Mouse (Mus musculus) heart, embryonic 16.5 days (tissue): ENCODE measurements at regions not wholly inside any gene's neighbourhood (a gene's known extent, or its start where the extent isn't known, plus 50 kb on each side); places are given as distances from the start of the nearest gene placed in this dataset.
A peak's percentile ranks its signal among the peaks of the same experiment; 100 is the strongest.

Source experiments
- ATAC-seq: fragments of 200-750 bp; cut with Nextera tagmentation; replicated peaks from 2 replicates; pipeline ENCODE4 v1.8.0; 2017; ENCODE audit warnings: moderate number of reproducible peaks; ENCODE audit not compliant: insufficient read depth, low FRiP score; ENCODE audit errors: extremely low read depth
- H3K27ac ChIP-seq: fragments of 300-500 bp; sonication (generic); 2 replicates; pipeline ENCODE4 v1.5.1; 2014; ENCODE audit warnings: mild to moderate bottlenecking, low read length, control low read depth, moderate library complexity
- H3K27me3 ChIP-seq: fragments of 300-500 bp; sonication (generic); 2 replicates; pipeline ENCODE4 v1.6.1; 2014; ENCODE audit warnings: low read length, mixed read lengths; ENCODE audit not compliant: control insufficient read depth, insufficient read depth
- H3K36me3 ChIP-seq: fragments of 300-500 bp; sonication (generic); 2 replicates; pipeline ENCODE4 v1.6.1; 2014; ENCODE audit not compliant: control insufficient read depth, insufficient read depth
- H3K4me1 ChIP-seq: fragments of 300-500 bp; sonication (generic); 2 replicates; pipeline ENCODE4 v1.6.1; 2014; ENCODE audit warnings: low read length, mixed read lengths; ENCODE audit not compliant: control insufficient read depth, insufficient read depth
- H3K4me2 ChIP-seq: fragments of 300-500 bp; sonication (generic); 2 replicates; pipeline ENCODE4 v1.6.1; 2014; ENCODE audit warnings: low read depth, mild to moderate bottlenecking, control low read depth, low read length
- H3K4me3 ChIP-seq: fragments of 300-500 bp; sonication (generic); 2 replicates; pipeline ENCODE4 v1.5.1; 2014; ENCODE audit warnings: mild to moderate bottlenecking, control low read depth, low read length
- H3K9ac ChIP-seq: fragments of 300-500 bp; sonication (generic); 2 replicates; pipeline ENCODE4 v1.6.1; 2014; ENCODE audit warnings: low read length, control low read depth
- H3K9me3 ChIP-seq: fragments of 300-500 bp; sonication (generic); replicated peaks from 2 replicates; pipeline ENCODE4 v1.6.1; 2016; ENCODE audit warnings: low read length; ENCODE audit not compliant: control insufficient read depth
- WGBS: fragments of 180-500 bp; shearing (Covaris S2); extraction: QIAGEN DNeasy Blood & Tissue Kit; methylation state at CpG from one replicate; pipeline ENCODE4 v1.1.7; 2014; 5-methylcytosine and 5-hydroxymethylcytosine counted together

- H3K4me3 ChIP-seq = no peak overlapping the region
- H3K9me3 ChIP-seq = 0 out of 2 replicates have a peak, but pooled peaks cover 2% of the 10 kb centered on the region
- H3K27me3 ChIP-seq = no peaks in the 10 kb centered on the region
- no peaks in the 10 kb centered on the region for H3K4me1 ChIP-seq
- 36% methylated on average over 15 of the region's 15 CpGs for WGBS
- ATAC-seq = no peak
- no peaks in the 10 kb centered on the region for H3K36me3 ChIP-seq
- H3K27ac ChIP-seq = no peak overlapping the region
- no peak overlapping the region for H3K4me2 ChIP-seq
- H3K9ac ChIP-seq = no peak overlapping the region
Observed at GRCm38 (mm10) chr16:91156506-91156905, 61.6 kb upstream of the 4932438H23Rik start.

GRCm38 (mm10) chr16:91160679-91161078 lies 64.6 kb upstream of the Olig2 start:
- no peaks in the 10 kb centered on the region for H3K4me1 ChIP-seq
- no peak overlapping the region for H3K4me3 ChIP-seq
- no peaks in the 10 kb centered on the region for H3K36me3 ChIP-seq
- no peak overlapping the region for H3K27ac ChIP-seq
- no peak for ATAC-seq
- no peak overlapping the region for H3K9ac ChIP-seq
- H3K9me3 ChIP-seq = 0 out of 2 replicates have a peak, but pooled peaks cover 2% of the 10 kb centered on the region
- 13% methylated on average over 8 of the region's 8 CpGs for WGBS
- H3K4me2 ChIP-seq = no peak overlapping the region
- peaks cover 3% of the 10 kb centered on the region; the same call in 1 of the 2 replicates for H3K27me3 ChIP-seq

- WGBS = 66% methylated on average over 6 of the region's 6 CpGs
- Histone ChIP-seq H3K27ac (no peak overlapping the region), H3K27me3 (peaks cover 3% of the 10 kb centered on the region; the same call in 1 of the 2 replicates), H3K4me2 (no peak overlapping the region), H3K4me1 (0 out of 2 replicates have a peak, but pooled peaks cover 3% of the 10 kb centered on the region), H3K9ac (no peak overlapping the region), H3K36me3 (no peaks in the 10 kb centered on the region), H3K9me3 (0 out of 2 replicates have a peak, but pooled peaks cover 2% of the 10 kb centered on the region), H3K4me3 (no peak overlapping the region)
- no peak for ATAC-seq
Observed at GRCm38 (mm10) chr16:91161616-91162015, 63.6 kb upstream of the Olig2 start.

- Histone ChIP-seq H3K4me1 (0 out of 2 replicates have a peak, but pooled peaks cover 3% of the 10 kb centered on the region), H3K27ac (no peak overlapping the region)
- 76% methylated on average over 6 of the region's 6 CpGs for WGBS
Observed at GRCm38 (mm10) chr16:91162381-91162780, 62.9 kb upstream of the Olig2 start.

GRCm38 (mm10) chr16:91165906-91166305 lies 59.4 kb upstream of the Olig2 start:
- WGBS = 74% methylated on average over 4 of the region's 4 CpGs
- peaks cover 3% of the 10 kb centered on the region; the same call in 1 of the 2 replicates for H3K27me3 ChIP-seq
- no peaks in the 10 kb centered on the region for H3K9me3 ChIP-seq
- no peak overlapping the region for H3K27ac ChIP-seq
- H3K4me3 ChIP-seq = no peak overlapping the region
- peaks cover 11% of the 10 kb centered on the region for H3K4me1 ChIP-seq
- no peak for ATAC-seq
- H3K36me3 ChIP-seq = no peaks in the 10 kb centered on the region
- no peak overlapping the region for H3K4me2 ChIP-seq
- H3K9ac ChIP-seq = no peak overlapping the region

More at GRCm38 (mm10) chr16:91162381-91162780, 62.9 kb upstream of the Olig2 start:
- no peak for ATAC-seq
- no peak overlapping the region for H3K4me3 ChIP-seq
- 0 out of 2 replicates have a peak, but pooled peaks cover 2% of the 10 kb centered on the region for H3K9me3 ChIP-seq
- peaks cover 3% of the 10 kb centered on the region; the same call in 1 of the 2 replicates for H3K27me3 ChIP-seq
- H3K9ac ChIP-seq = no peak overlapping the region
- H3K4me2 ChIP-seq = no peak overlapping the region
- H3K36me3 ChIP-seq = no peaks in the 10 kb centered on the region

- Histone ChIP-seq H3K4me3 (no peak overlapping the region), H3K4me1 (peaks cover 11% of the 10 kb centered on the region), H3K9me3 (no peaks in the 10 kb centered on the region), H3K27me3 (peaks cover 3% of the 10 kb centered on the region; the same call in 1 of the 2 replicates), H3K4me2 (no peak overlapping the region), H3K9ac (no peak overlapping the region), H3K27ac (no peak overlapping the region), H3K36me3 (no peaks in the 10 kb centered on the region)
- no peak for ATAC-seq
Observed at GRCm38 (mm10) chr16:91166866-91167265, 58.4 kb upstream of the Olig2 start.

- Histone ChIP-seq H3K4me1 (peaks cover 11% of the 10 kb centered on the region), H3K4me2 (no peak overlapping the region), H3K27me3 (no peaks in the 10 kb centered on the region), H3K27ac (no peak overlapping the region), H3K4me3 (no peak overlapping the region), H3K9me3 (no peaks in the 10 kb centered on the region), H3K36me3 (no peaks in the 10 kb centered on the region), H3K9ac (no peak overlapping the region)
- no peak for ATAC-seq
- WGBS = 58% methylated on average over 7 of the region's 7 CpGs
Observed at GRCm38 (mm10) chr16:91168398-91168797, 56.9 kb upstream of the Olig2 start.

- Histone ChIP-seq H3K9me3 (no peaks in the 10 kb centered on the region), H3K4me1 (peaks cover 11% of the 10 kb centered on the region), H3K9ac (peak overlapping the region; percentile 3; the same call in 1 of the 2 replicates), H3K4me3 (peak overlapping the region; percentile 43), H3K36me3 (no peaks in the 10 kb centered on the region), H3K4me2 (peak overlapping the region; percentile 68), H3K27me3 (no peaks in the 10 kb centered on the region), H3K27ac (no peak overlapping the region)
- ATAC-seq = no peak
- under 1% methylated on average over 16 of the region's 16 CpGs for WGBS
Observed at GRCm38 (mm10) chr16:91169829-91170228, 55.4 kb upstream of the Olig2 start.

GRCm38 (mm10) chr16:91171911-91172440 lies 53.3 kb upstream of the Olig2 start:
- no peaks in the 10 kb centered on the region for H3K36me3 ChIP-seq
- H3K9me3 ChIP-seq = no peaks in the 10 kb centered on the region
- no peak for ATAC-seq
- no peak overlapping the region for H3K9ac ChIP-seq
- WGBS = 81% methylated on average over 14 of the region's 14 CpGs
- no peaks in the 10 kb centered on the region for H3K27me3 ChIP-seq
- H3K4me1 ChIP-seq = peaks cover 8% of the 10 kb centered on the region
- H3K4me2 ChIP-seq = no peak overlapping the region
- H3K4me3 ChIP-seq = no peak overlapping the region
- H3K27ac ChIP-seq = no peak overlapping the region
